Mouse (Mus musculus) adrenal gland, adult 8-10 months (tissue): ENCODE measurements at regions not wholly inside any gene's neighbourhood (a gene's known extent, or its start where the extent isn't known, plus 50 kb on each side); places are given as distances from the start of the nearest gene placed in this dataset.

ENCODE experiments used
- DNase-seq: peaks from one replicate; pipeline ENCODE4 v3.0.0; 2022

DNA sequence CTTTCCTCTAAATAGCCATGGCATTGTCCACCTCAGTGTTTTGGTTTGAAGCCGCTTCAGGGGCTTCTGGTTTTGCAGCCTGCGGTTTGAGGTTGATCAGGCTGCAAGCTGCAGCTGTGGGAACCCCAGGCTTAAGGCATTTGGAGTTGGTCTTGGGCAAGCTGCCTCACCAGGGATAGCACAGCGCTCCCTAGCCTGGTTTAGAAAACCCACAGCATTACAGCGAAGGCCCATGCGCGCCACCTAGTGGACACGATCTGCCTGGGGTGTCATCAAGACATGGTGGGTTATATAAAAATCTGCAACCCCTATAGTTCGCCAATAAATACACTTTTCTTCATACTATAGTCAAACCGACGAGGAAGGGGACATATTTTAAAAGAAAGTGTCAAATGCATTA is 68.9 kb upstream of the Hnrnpa3 start:
- DNase-seq: peak; percentile 79

DNA sequence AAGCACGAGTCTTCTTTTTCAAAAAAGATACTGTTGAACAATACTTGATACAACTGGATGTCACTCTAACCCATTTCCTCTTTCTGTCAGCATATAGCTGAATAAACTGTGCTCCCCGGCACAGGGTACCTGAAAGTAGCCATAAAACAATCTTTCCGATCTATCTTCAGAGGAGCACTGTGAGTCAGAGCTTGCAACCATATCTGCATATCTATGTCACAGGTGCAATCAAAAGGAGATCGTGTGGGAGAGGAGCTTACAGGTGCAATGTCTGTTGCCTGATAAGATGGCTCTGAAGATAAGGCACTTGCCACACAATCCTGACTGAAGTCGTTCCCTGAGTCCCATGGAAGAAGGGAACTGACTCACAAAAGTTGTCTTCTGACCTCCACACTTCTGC is 58.5 kb upstream of the Hnrnpa3 start:
- DNase-seq: no peak

DNA sequence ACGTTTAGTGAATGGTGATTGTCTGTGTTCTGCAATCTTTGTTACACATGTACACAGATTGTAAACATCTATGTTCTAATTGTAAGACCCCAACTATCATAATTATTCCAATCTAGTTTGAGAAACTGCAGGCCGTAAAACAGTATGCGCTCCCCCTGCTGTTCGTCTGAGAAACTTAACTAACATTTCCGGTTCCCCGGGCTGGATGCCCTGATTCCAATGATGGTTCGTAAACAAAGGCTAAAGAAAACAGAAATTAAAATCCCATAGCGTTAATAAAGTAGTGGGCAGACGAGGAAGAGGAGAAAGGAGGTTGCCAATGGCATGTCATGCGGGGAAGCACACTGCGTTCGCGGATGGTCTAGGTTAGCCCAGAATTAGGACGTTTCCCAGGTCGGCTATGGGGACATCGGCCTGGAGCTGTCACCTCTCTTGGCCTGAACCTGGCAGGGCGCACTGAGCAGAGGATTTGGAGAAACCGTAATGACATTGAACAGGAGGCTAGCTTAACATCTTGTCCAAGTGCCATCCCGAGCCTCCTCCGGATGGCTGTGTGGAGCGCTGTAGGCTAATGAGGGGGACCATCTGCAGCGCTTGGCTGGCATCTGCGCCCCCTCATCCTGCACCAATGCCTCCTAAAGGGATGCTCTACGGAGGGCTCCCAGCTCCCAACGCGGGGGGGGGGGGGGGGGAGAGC is 55.7 kb upstream of the Hnrnpa3 start:
- DNase-seq: no peak

DNA sequence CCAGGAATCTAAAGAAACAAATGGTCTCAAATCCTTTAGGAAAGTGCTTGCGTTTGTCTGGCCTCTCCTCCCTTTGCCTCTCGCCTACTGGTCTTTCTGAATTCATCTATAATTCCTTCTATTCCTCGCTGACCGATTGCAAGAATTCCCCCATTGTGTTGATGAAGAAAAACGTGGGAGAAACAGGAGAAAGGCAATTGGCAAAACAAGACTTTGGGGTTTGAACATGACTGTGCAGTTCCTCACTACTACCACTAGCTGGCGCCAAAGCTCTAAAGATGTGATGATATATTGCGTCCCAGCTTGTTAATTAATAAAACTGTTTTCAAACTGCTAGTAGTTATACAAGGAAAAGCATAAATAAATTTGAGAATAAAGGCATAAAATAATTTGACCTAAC is 53.4 kb upstream of the Hnrnpa3 start:
- DNase-seq: no peak

DNA sequence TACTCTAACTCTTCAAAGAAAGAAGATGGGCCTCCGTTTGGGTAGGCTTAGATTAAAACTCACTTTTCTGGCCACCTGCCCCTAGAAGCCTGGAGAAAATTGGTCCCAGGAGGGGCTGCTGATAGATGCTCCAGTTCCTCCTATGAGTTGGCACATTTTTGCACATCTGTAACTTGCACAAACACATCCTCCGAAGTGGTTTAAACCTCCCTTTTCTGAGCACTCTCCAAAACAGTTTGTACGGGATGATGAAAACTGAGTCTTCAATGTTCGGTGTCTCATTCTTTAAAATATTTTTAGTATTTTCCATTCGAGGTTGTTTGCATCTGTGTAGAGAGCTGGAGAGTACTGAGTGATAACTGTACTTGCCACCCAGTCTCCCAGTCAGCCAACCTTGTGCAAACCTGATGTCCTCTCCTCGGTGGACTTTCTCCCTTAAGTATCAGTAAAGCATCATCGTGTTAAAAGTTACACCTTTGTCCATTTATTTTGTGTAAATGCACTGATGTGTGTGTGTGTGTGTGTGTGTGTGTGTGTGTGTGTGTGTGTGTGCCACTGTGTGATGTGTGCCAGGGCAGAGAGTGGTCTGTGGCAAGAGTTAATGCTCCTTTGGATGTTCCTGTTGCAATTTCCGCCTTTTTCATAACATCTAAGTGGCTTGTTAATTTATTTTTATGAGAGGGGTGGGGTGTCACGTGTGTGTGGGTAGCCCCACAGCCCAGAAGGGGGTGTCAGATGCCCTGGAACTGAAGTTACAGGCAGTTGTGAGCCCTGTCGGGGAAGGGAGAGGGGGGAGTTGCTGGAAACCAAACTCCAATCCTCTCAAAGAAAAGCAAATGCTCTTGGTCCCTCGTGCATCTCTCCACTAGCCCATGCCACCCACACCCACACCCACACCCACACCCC is 51.8 kb upstream of the Hnrnpa3 start:
- no peak for DNase-seq

DNA sequence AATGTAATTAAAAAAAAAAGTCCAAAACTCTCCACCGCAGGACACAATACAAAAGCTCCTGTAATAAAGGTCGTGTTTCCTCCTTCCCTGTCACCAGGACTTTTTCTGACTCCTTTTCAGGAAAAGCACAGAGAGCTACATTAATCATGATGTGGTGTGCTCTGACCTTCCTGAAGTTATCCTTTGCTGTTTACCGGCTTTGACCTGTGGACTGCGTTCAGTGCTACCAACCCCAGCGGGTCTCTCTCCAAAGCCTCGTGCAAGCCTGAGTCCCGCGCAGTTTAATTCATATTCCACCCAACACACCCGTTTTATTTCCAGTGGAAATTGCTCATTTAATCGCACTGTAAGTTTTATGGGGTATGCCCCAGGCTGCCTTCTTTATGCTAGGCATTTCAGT is 51.1 kb upstream of the Hnrnpa3 start:
- no peak for DNase-seq

DNA sequence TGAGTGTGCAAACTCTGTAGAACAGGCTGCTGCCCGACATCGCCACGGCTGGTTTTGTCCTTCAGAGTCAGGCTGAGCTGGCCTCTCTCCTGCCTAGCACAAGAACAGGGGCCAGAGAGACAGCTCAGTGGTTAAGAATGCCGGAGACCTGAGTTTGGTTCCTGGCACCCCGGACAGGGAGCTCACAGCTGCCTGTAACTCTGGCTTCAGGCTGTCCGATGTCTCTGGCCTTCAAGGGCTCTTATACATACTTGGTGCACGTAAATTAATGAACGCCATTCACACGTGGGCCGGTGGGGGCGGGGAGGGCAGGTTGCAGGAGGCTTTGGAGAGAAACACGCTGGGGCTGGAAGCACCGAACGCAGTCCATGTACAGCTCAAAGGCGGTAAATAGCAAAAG is 50.6 kb upstream of the Hnrnpa3 start:
- peak; percentile 42 for DNase-seq

DNA sequence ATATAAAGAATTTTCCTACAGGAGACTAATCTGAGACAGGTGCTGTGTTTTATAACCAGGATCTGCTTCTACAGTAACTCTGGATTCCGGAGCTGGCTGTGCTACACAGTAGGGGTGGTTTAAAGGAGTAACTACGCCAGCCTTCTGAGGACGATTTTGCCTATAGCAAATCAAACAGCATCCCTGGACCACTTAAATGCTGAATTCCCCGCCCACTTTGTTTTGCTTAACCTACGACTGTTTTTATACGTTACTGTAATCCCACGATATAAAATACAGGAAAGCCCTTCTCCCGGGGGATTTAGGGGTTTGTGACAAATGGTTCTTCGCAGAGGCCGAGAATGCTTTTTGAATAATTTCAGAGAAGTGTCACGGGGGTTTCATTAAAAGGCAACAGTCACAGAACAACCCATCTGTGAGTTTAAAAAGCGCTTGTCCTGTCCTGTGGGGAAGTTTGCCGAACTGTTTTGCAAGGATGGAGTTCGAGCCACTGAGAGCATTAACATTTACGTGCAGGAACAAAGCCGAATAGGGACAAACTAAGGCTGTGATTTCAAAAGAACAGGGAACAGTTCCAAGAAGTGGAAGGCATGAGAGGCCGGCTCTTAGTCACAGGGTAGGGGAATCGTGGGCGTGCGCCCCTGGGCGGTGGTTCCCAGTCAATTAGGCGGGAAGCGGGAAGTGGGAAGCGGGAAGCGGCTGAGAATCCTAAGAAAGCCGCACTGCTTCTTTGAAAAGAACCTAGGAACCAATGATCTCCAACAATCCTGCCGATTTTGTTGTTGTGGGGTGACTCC is 49.7 kb upstream of the Hnrnpa3 start:
- no peak for DNase-seq
